ENCODE assay signal across 9 mouse cellular contexts in genomic region chr12:107980261-107980961, GRCm38 (mm10). TPM values are rescaled to one million over a fixed set of nuclear protein-coding genes. Genes with fewer than 3 reads are reported as not detected.
DNase-seq lines count a peak whose midpoint lies in the region; ATAC-seq and TF ChIP-seq lines count a peak whose summit lies in the region.
"Had no signal": no experiment of that assay in that cellular context is flagged by ENCODE, and none has a peak within 500 bp of the region (broad histone marks: within the 10 kb centered on the region; RNA-seq: fewer than 3 reads in every experiment).

No protein-coding gene starts in this region.

- peak overlapping the region; percentile 86 for H3K9ac ChIP-seq in heart, embryonic 13.5 days
- H3K9ac ChIP-seq in hindbrain, postnatal 0 days (replicated peaks; ENCODE audit: low read length): peak overlapping the region; percentile 38; the same call in 1 of the 2 replicates
- H3K9ac ChIP-seq in liver, embryonic 13.5 days: peak overlapping the region; percentile 29; the same call in 1 of the 2 replicates
- H3K9ac ChIP-seq in stomach, postnatal 0 days (ENCODE audit: low read length): peak overlapping the region; percentile 52

- no peak for DNase-seq in heart, postnatal 25 days (ENCODE audit: low spot score)
- peak; percentile 87 for DNase-seq in embryo, embryonic 9.5 days (ENCODE audit: extremely low spot score)
- DNase-seq in hindbrain, postnatal 0 days (ENCODE audit: low spot score): peak; percentile 49
- DNase-seq in liver, embryonic 13.5 days: no peak
- peak; percentile 60 for DNase-seq in stomach, postnatal 0 days (ENCODE audit: low spot score)
- no peak for DNase-seq in spleen, postnatal 4 days (ENCODE audit: low spot score in 2 of 2)

- peaks cover 58% of the 10 kb centered on the region for H3K27me3 ChIP-seq in heart, embryonic 13.5 days (replicated peaks)
- H3K27me3 ChIP-seq in hindbrain, postnatal 0 days (ENCODE audit: insufficient read depth, low read length): no peaks in the 10 kb centered on the region
- H3K27me3 ChIP-seq in liver, embryonic 13.5 days: peaks cover 73% of the 10 kb centered on the region
- H3K27me3 ChIP-seq in stomach, postnatal 0 days (ENCODE audit: control insufficient read depth, insufficient read depth, low read length): no peaks in the 10 kb centered on the region

- H3K4me2 ChIP-seq in heart, embryonic 13.5 days: peak overlapping the region; percentile 93
- peak overlapping the region; percentile 69 for H3K4me2 ChIP-seq in hindbrain, postnatal 0 days (ENCODE audit: low read depth, low read length)
- H3K4me2 ChIP-seq in liver, embryonic 13.5 days: peak overlapping the region; percentile 60
- H3K4me2 ChIP-seq in stomach, postnatal 0 days (replicated peaks; ENCODE audit: low read depth): peak overlapping the region; percentile 81

- peak overlapping the region; percentile 94 for H3K27ac ChIP-seq in heart, embryonic 13.5 days (replicated peaks)
- H3K27ac ChIP-seq in hindbrain, postnatal 0 days: no peak overlapping the region
- H3K27ac ChIP-seq in liver, embryonic 13.5 days: no peak overlapping the region
- peak overlapping the region; percentile 56; the same call in 1 of the 2 replicates for H3K27ac ChIP-seq in stomach, postnatal 0 days (replicated peaks)

- TF ChIP-seq EP300 in stomach, postnatal 0 days (optimal IDR thresholded peaks at IDR 0.05): no peak

- ATAC-seq in heart, embryonic 13.5 days (ENCODE audit: extremely low read depth, insufficient number of reproducible peaks, low FRiP score, low TSS enrichment): no peak; the same call in 1 of the 2 replicates
- peak; percentile 52 for ATAC-seq in hindbrain, postnatal 0 days
- no peak for ATAC-seq in liver, embryonic 13.5 days (ENCODE audit: low read depth)
- ATAC-seq in stomach, postnatal 0 days (ENCODE audit: low FRiP score, low TSS enrichment): peak; percentile 60
- ATAC-seq in inflammation-experienced regulatory T-cells, adult 6 months: no peak
- ATAC-seq: Patski had no signal

- intact Hi-C loops in heart, postnatal 25 days (cut with DNase I): no loop called here

- TF ChIP-seq CTCF in hindbrain, postnatal 0 days (IDR thresholded peaks at IDR 0.05; ENCODE audit: low read depth): no peak
- no peak for TF ChIP-seq CTCF in stomach, postnatal 0 days (IDR thresholded peaks at IDR 0.05; ENCODE audit: low read depth)

- H3K4me1 ChIP-seq in heart, embryonic 13.5 days: peaks cover 74% of the 10 kb centered on the region
- peaks cover 27% of the 10 kb centered on the region for H3K4me1 ChIP-seq in hindbrain, postnatal 0 days (ENCODE audit: insufficient read depth, low read length)
- H3K4me1 ChIP-seq in liver, embryonic 13.5 days (replicated peaks): peaks cover 8% of the 10 kb centered on the region; the same call in 1 of the 2 replicates
- peaks cover 9% of the 10 kb centered on the region; the same call in 1 of the 2 replicates for H3K4me1 ChIP-seq in stomach, postnatal 0 days (replicated peaks; ENCODE audit: control insufficient read depth, insufficient read depth)

- H3K4me3 ChIP-seq in heart, embryonic 13.5 days: peak overlapping the region; percentile 60
- H3K4me3 ChIP-seq in hindbrain, postnatal 0 days (ENCODE audit: low read length): peak overlapping the region; percentile 37
- peak overlapping the region; percentile 40 for H3K4me3 ChIP-seq in liver, embryonic 13.5 days (replicated peaks)
- H3K4me3 ChIP-seq in stomach, postnatal 0 days (ENCODE audit: low read depth, low read length): peak overlapping the region; percentile 43

- no peaks in the 10 kb centered on the region for H3K9me3 ChIP-seq in heart, embryonic 13.5 days
- no peaks in the 10 kb centered on the region for H3K9me3 ChIP-seq in hindbrain, postnatal 0 days (ENCODE audit: low read length)
- H3K9me3 ChIP-seq in liver, embryonic 13.5 days (replicated peaks): no peaks in the 10 kb centered on the region
- no peaks in the 10 kb centered on the region for H3K9me3 ChIP-seq in stomach, postnatal 0 days (ENCODE audit: control insufficient read depth, low read length)

- no peaks in the 10 kb centered on the region for H3K36me3 ChIP-seq in heart, embryonic 13.5 days
- no peaks in the 10 kb centered on the region for H3K36me3 ChIP-seq in hindbrain, postnatal 0 days (ENCODE audit: insufficient read depth, low read length)
- no peaks in the 10 kb centered on the region for H3K36me3 ChIP-seq in liver, embryonic 13.5 days
- H3K36me3 ChIP-seq in stomach, postnatal 0 days (ENCODE audit: control insufficient read depth, insufficient read depth, low read length): no peaks in the 10 kb centered on the region

- 1% methylated on average over 50 of the region's 51 CpGs for whole genome bisulfite sequencing in heart, embryonic 13.5 days
- 2% methylated on average over 51 of the region's 51 CpGs for WGBS in hindbrain, postnatal 0 days
- WGBS in liver, embryonic 13.5 days (ENCODE audit: insufficient replicate concordance): 2% methylated on average over 51 of the region's 51 CpGs
- WGBS in stomach, postnatal 0 days: 2% methylated on average over 41 of the region's 51 CpGs

RNA-seq across cellular contexts. Expression of gene Bcl11b, which starts 23.0 kb away (rescaled TPM):
- 4.5 and 4.6 TPM in 2 replicates for polyA plus RNA-seq in heart, embryonic 13.5 days (2015; fragmentation: Nextera tagmentation; extraction: Ambion mirVana)
- total RNA-seq in heart, postnatal 25 days (2021): 1 to 10 TPM; 1.1 to 1.6 TPM
- 30.0 and 31.6 TPM in 2 replicates for total RNA-seq in hindbrain, postnatal 0 days (2014; rRNA removed)
- polyA plus RNA-seq in hindbrain, postnatal 0 days (2015; fragmentation: Nextera tagmentation; extraction: Ambion mirVana): 9.8 and 12.0 TPM in 2 replicates
- polyA plus RNA-seq in liver, embryonic 13.5 days (2015; fragmentation: Nextera tagmentation; extraction: Ambion mirVana): 0.07 and 0.08 TPM in 2 replicates
- polyA plus RNA-seq in stomach, postnatal 0 days (2015; fragmentation: Nextera tagmentation; extraction: Ambion mirVana): 4.6 TPM in 2 replicates
- 10 to 100 TPM; 26.0 to 46.3 (median 40.8) TPM for polyA plus RNA-seq in inflammation-experienced regulatory T-cells, adult 6 months (2017; shearing (Covaris generic))

Comparison
In these comparisons a context has a peak if more than half of its experiments do, and no peak if none do; other contexts are left out.
1. ATAC-seq: peak in hindbrain, postnatal 0 days (single experiment) and stomach, postnatal 0 days (single experiment); none in heart, embryonic 13.5 days (single experiment), liver, embryonic 13.5 days (single experiment) and inflammation-experienced regulatory T-cells, adult 6 months (single experiment).
2. H3K27ac ChIP-seq: peak in heart, embryonic 13.5 days (single experiment) and stomach, postnatal 0 days (single experiment); none in hindbrain, postnatal 0 days (single experiment) and liver, embryonic 13.5 days (single experiment).
3. H3K9ac ChIP-seq: peak in every context shown above with its lines; median percentile 86 in heart, embryonic 13.5 days; 52 in stomach, postnatal 0 days; 38 in hindbrain, postnatal 0 days; 29 in liver, embryonic 13.5 days.
4. DNase-seq: peak in embryo, embryonic 9.5 days (single experiment), hindbrain, postnatal 0 days (single experiment) and stomach, postnatal 0 days (single experiment); none in heart, postnatal 25 days (single experiment), liver, embryonic 13.5 days (single experiment) and spleen, postnatal 4 days (0 of 2).
5. Peak in every context shown above with its lines, with median percentiles within 50 percentile points of each other: H3K4me2 ChIP-seq and H3K4me3 ChIP-seq.